Mouse (Mus musculus) left cerebral cortex, adult 18-20 months (tissue): ENCODE measurements around the gene Cyp2a5. TPM values are rescaled to one million over a fixed set of nuclear protein-coding genes. Genes with fewer than 3 reads are reported as not detected.
"Not testable (repeated sequence)": the region's sequence is repeated elsewhere in the genome, so short reads cannot be mapped to it uniquely, and the experiment has no call there.

Experiments
- DNase-seq, 2 experiments: peaks; one replicate each; pipeline ENCODE4 v3.0.0; 2021 to 2022; ENCODE audit warnings: low spot score in 2 of 2, mixed read lengths in 1 of 2
- long read RNA-seq, 2 experiments: library from polyadenylated mRNA; stranded (forward); transcript quantifications; one replicate each; pipeline ENCODE4 v2.0.0; 2021
- total RNA-seq, 2 experiments: library from RNA; stranded (reverse); gene quantifications; 2 replicates each; pipeline ENCODE4 v1.2.3; 2021

Gene Cyp2a5
- total RNA-seq, result under 1 TPM in 1 of 2 experiments, not detected in 1; 0.56 TPM
- long read RNA-seq, experiment 1, result 0 reads
- long read RNA-seq, experiment 2, result 0 reads

GRCm38 (mm10) chr7:26835059-26835458, at the start of gene Cyp2a5:
TSS of gene Cyp2a5 (plus strand) at chr7:26835305.
- DNase-seq, result not testable (repeated sequence)

- not testable (repeated sequence) for DNase-seq
These were observed 49.1 kb upstream of the Cyp2a5 start for GRCm38 (mm10) chr7:26786013-26786412.

GRCm38 (mm10) chr7:26789984-26790383, 45.1 kb upstream of the Cyp2a5 start:
- DNase-seq, result no peak

- peak; percentile 8 to 18 for DNase-seq
These were observed 35.0 kb upstream of the Cyp2a5 start for GRCm38 (mm10) chr7:26800104-26800503.

- DNase-seq, result no peak
These were observed 34.1 kb upstream of the Cyp2a5 start for GRCm38 (mm10) chr7:26800996-26801395.

GRCm38 (mm10) chr7:26808592-26808991, 26.5 kb upstream of the Cyp2a5 start, which contains the start of gene Cyp2g1:
TSS of gene Cyp2g1 (plus strand) at chr7:26808892.
- DNase-seq, result no peak

GRCm38 (mm10) chr7:26831556-26832292, 3.4 kb upstream of the Cyp2a5 start:
- not testable (repeated sequence) for DNase-seq

- DNase-seq, result not testable (repeated sequence)
These were observed 2.4 kb upstream of the Cyp2a5 start for GRCm38 (mm10) chr7:26832668-26833067.

- DNase-seq, result not testable (repeated sequence)
These were observed 8.3 kb downstream of the Cyp2a5 start for GRCm38 (mm10) chr7:26843400-26843799.

- DNase-seq, result not testable (repeated sequence)
These were observed 15.0 kb downstream of the Cyp2a5 start for GRCm38 (mm10) chr7:26850063-26850462.

- DNase-seq, result not testable (repeated sequence)
These were observed 43.5 kb downstream of the Cyp2a5 start for GRCm38 (mm10) chr7:26878581-26878980.

- DNase-seq, result not testable (repeated sequence)
These were observed 45.5 kb downstream of the Cyp2a5 start for GRCm38 (mm10) chr7:26880600-26880999.

Other genes with a start within 250 kb of the Cyp2a5 start
- gene Vmn1r185, start 216.8 kb upstream of the Cyp2a5 start, total RNA-seq, result not detected
- gene Cyp2b23, start 148.9 kb upstream of the Cyp2a5 start, total RNA-seq, result not detected
- not detected for gene Cyp2b19, start 78.2 kb upstream of the Cyp2a5 start, total RNA-seq
- gene Cyp2g1, start 26.4 kb upstream of the Cyp2a5 start, total RNA-seq, result not detected
- not detected for gene Cyp2a22, start 104.1 kb downstream of the Cyp2a5 start, total RNA-seq
- not detected for gene Cyp2a12, start 193.8 kb downstream of the Cyp2a5 start, total RNA-seq